Mouse (Mus musculus): ENCODE measurements at regions not wholly inside any gene's neighbourhood (a gene's known extent, or its start where the extent isn't known, plus 50 kb on each side); places are given as distances from the start of the nearest gene placed in this dataset.

- no peaks in the 10 kb centered on the region for H3K9me3 ChIP-seq (ENCODE audit: low read length)
- H3K36me3 ChIP-seq (ENCODE audit: insufficient read depth), result no peaks in the 10 kb centered on the region
- no peaks in the 10 kb centered on the region for H3K27me3 ChIP-seq (ENCODE audit: insufficient read depth, low read length)
- no peak overlapping the region for H3K4me2 ChIP-seq (ENCODE audit: low read depth)
- TF ChIP-seq CTCF (IDR thresholded peaks at IDR 0.05; ENCODE audit: low read depth), result no peak
- no peak overlapping the region for H3K27ac ChIP-seq (ENCODE audit: low read depth, low read length)
- no peaks in the 10 kb centered on the region for H3K4me1 ChIP-seq (ENCODE audit: insufficient read depth)
- no peak for ATAC-seq
- WGBS, result 52% methylated on average over 4 of the region's 4 CpGs
- H3K9ac ChIP-seq, result no peak overlapping the region
- H3K4me3 ChIP-seq (ENCODE audit: low read depth, low read length), result no peak overlapping the region
- DNase-seq, result no peak
These were observed 544.2 kb upstream of the Hsf2 start for GRCm38 (mm10) chr10:56941972-56942371.

- H3K36me3 ChIP-seq (ENCODE audit: insufficient read depth), result no peaks in the 10 kb centered on the region
- DNase-seq (no peak), ATAC-seq (no peak)
- no peak overlapping the region for H3K4me3 ChIP-seq (ENCODE audit: low read depth, low read length)
- WGBS, result 87% methylated on average over 5 of the region's 5 CpGs
- no peak for TF ChIP-seq CTCF (IDR thresholded peaks at IDR 0.05; ENCODE audit: low read depth)
- H3K27me3 ChIP-seq (ENCODE audit: insufficient read depth, low read length), result no peaks in the 10 kb centered on the region
- H3K9ac ChIP-seq, result no peak overlapping the region
- no peaks in the 10 kb centered on the region for H3K9me3 ChIP-seq (ENCODE audit: low read length)
- no peak overlapping the region for H3K27ac ChIP-seq (ENCODE audit: low read depth, low read length)
- H3K4me1 ChIP-seq (ENCODE audit: insufficient read depth), result no peaks in the 10 kb centered on the region
- H3K4me2 ChIP-seq (ENCODE audit: low read depth), result no peak overlapping the region
These were observed 541.6 kb upstream of the Hsf2 start for GRCm38 (mm10) chr10:56944434-56945145.

DNA sequence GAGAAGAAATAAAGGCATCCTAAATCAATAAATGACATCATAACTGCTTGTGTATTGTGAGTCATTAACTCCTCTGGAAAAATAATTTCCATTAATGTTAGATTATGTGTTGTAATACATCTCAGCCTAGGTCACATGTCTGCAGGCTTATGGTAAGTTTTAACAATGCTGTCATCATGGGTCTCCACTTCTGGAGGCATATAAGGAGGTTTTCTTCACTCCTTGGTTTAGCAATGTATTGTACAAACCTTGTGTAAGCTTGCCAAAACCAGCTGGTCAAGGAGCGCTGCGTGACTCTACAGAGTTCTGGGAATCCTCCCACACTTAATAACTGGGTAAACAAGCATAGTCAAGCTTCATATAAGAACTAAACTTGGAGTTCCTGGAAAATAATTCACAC is 529.5 kb upstream of the Hsf2 start:
- H3K9ac ChIP-seq, result no peak overlapping the region
- ATAC-seq (no peak), DNase-seq (no peak)
- no peak overlapping the region for H3K27ac ChIP-seq (ENCODE audit: low read depth, low read length)
- no peaks in the 10 kb centered on the region for H3K27me3 ChIP-seq (ENCODE audit: insufficient read depth, low read length)
- 86% methylated on average over 2 of the region's 2 CpGs for WGBS
- H3K4me1 ChIP-seq (ENCODE audit: insufficient read depth), result no peaks in the 10 kb centered on the region
- TF ChIP-seq CTCF (IDR thresholded peaks at IDR 0.05; ENCODE audit: low read depth), result no peak
- H3K4me2 ChIP-seq (ENCODE audit: low read depth), result no peak overlapping the region
- no peak overlapping the region for H3K4me3 ChIP-seq (ENCODE audit: low read depth, low read length)
- no peaks in the 10 kb centered on the region for H3K36me3 ChIP-seq (ENCODE audit: insufficient read depth)
- no peaks in the 10 kb centered on the region for H3K9me3 ChIP-seq (ENCODE audit: low read length)

DNA sequence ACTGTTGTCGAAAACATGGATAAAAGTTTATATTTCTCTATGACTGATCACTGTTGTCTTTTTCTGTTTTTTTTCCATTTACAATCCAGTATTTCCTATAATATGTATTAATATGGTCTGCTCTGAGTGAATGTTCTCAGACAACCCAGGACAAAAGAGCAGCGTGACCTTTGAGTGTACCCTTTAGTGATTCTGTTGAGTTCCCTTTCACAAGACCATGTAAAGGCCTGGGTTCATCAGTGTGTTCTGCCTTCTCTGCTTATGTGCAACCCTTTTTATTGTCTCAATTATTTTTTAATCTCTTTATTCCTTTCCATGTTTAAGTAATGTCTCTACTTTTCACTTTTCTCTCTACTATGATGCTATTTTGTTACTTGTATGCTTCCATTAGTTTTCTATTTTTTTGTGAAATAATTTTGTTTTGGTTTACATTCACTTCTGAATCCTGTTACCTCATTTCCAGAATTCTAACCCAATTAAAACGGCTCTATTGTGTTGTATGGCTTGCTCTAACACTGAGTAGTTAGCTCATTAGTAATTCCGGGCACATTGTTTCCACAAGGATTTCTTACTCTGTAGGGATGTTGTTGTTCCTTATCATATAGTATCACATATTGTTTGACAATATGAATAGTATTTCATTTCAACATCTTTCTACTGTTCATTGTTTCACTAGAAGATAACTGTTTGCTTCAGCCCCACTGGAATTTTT is 523.9 kb upstream of the Hsf2 start:
- Histone ChIP-seq H3K36me3 (ENCODE audit: insufficient read depth) (no peaks in the 10 kb centered on the region), H3K4me2 (ENCODE audit: low read depth) (no peak overlapping the region), H3K27ac (ENCODE audit: low read depth, low read length) (no peak overlapping the region), H3K4me3 (ENCODE audit: low read depth, low read length) (no peak overlapping the region), H3K9me3 (ENCODE audit: low read length) (no peaks in the 10 kb centered on the region), H3K27me3 (ENCODE audit: insufficient read depth, low read length) (no peaks in the 10 kb centered on the region), H3K9ac (no peak overlapping the region), H3K4me1 (ENCODE audit: insufficient read depth) (no peaks in the 10 kb centered on the region)
- TF ChIP-seq CTCF (IDR thresholded peaks at IDR 0.05; ENCODE audit: low read depth), result no peak
- DNase-seq (no peak), ATAC-seq (peak; percentile 55; the same call in 1 of the 2 replicates)
- WGBS, result 46% methylated on average over 4 of the region's 4 CpGs

DNA sequence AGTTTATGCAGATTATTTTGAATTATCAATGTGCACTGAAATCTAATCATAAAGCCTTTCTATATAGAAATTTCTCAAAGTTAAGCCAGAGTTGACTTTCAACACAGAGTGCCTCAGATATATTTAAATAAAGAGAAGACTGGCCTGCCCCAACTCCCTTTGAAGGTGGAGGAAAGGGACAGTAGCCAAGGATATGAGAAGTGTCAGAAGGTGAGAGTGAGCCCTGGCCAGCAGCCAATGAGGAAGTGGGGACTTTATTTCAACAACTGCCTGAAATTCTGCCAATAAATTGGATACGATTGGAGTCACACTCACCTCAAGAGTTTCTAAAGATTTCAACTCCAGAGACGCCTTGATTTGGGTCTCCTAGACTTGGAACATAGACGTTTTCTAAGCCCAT is 523.0 kb upstream of the Hsf2 start:
- Histone ChIP-seq H3K4me1 (ENCODE audit: insufficient read depth) (no peaks in the 10 kb centered on the region), H3K27ac (ENCODE audit: low read depth, low read length) (no peak overlapping the region), H3K4me3 (ENCODE audit: low read depth, low read length) (no peak overlapping the region), H3K36me3 (ENCODE audit: insufficient read depth) (no peaks in the 10 kb centered on the region), H3K4me2 (ENCODE audit: low read depth) (no peak overlapping the region), H3K9me3 (ENCODE audit: low read length) (no peaks in the 10 kb centered on the region), H3K9ac (no peak overlapping the region), H3K27me3 (ENCODE audit: insufficient read depth, low read length) (no peaks in the 10 kb centered on the region)
- 38% methylated on average over 3 of the region's 3 CpGs for WGBS
- TF ChIP-seq CTCF (IDR thresholded peaks at IDR 0.05; ENCODE audit: low read depth), result no peak
- no peak for ATAC-seq
- no peak for DNase-seq

DNA sequence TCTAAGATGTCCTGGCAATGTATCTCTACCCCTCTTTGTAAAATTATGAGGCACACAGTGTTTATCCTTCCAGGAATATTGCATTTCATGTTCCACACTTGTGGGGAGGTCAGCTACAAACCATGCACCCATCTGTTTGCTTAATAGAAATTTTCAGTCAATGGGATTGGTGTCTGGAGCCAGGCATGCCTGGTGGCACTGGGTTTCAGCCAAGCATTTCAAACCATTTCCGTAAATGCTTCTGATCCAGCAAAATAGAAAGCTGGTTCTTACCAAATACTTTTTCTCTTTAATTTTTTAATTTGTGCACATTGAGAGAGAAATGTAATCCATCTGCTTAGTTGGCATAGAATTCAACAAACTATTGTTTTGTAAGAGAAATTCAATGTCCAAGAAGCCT is 517.3 kb upstream of the Hsf2 start:
- Histone ChIP-seq H3K4me2 (ENCODE audit: low read depth) (no peak overlapping the region), H3K4me1 (ENCODE audit: insufficient read depth) (no peaks in the 10 kb centered on the region), H3K9ac (no peak overlapping the region), H3K9me3 (ENCODE audit: low read length) (no peaks in the 10 kb centered on the region), H3K36me3 (ENCODE audit: insufficient read depth) (no peaks in the 10 kb centered on the region), H3K27ac (ENCODE audit: low read depth, low read length) (no peak overlapping the region), H3K27me3 (ENCODE audit: insufficient read depth, low read length) (no peaks in the 10 kb centered on the region), H3K4me3 (ENCODE audit: low read depth, low read length) (no peak overlapping the region)
- DNase-seq, result peak; percentile 39
- 51% methylated on average over 1 of the region's 1 CpGs for WGBS
- TF ChIP-seq CTCF (IDR thresholded peaks at IDR 0.05; ENCODE audit: low read depth), result no peak
- no peak for ATAC-seq

DNA sequence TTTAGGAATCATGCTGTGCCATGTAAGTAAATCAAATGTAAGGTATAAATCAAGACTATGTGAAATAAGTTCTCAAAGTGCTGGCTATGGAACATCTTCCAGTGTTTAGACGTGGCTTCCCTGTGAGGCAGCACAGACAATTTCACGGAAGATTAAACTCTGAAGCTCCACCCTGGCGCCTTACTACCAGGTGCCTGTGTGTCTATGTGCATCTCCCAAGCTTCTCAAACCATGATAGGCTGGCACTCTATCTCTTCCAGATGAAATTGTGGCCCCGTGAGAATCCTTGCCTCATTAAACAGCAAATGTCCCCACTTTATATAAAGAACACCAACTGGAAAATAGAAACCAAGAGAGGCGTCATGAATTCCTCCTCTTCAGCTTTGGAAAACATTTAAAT is 511.4 kb upstream of the Hsf2 start:
- Histone ChIP-seq H3K27ac (ENCODE audit: low read depth, low read length) (no peak overlapping the region), H3K9ac (no peak overlapping the region), H3K9me3 (ENCODE audit: low read length) (no peaks in the 10 kb centered on the region), H3K4me1 (ENCODE audit: insufficient read depth) (no peaks in the 10 kb centered on the region), H3K27me3 (ENCODE audit: insufficient read depth, low read length) (no peaks in the 10 kb centered on the region), H3K4me3 (ENCODE audit: low read depth, low read length) (no peak overlapping the region), H3K36me3 (ENCODE audit: insufficient read depth) (no peaks in the 10 kb centered on the region), H3K4me2 (ENCODE audit: low read depth) (no peak overlapping the region)
- no peak for DNase-seq
- 88% methylated on average over 5 of the region's 5 CpGs for WGBS
- no peak for ATAC-seq
- TF ChIP-seq CTCF (IDR thresholded peaks at IDR 0.05; ENCODE audit: low read depth), result no peak
